Mouse (Mus musculus) CH12.LX (cell line): ENCODE measurements around the gene Hist1h4f. TPM values are rescaled to one million over a fixed set of nuclear protein-coding genes. Genes with fewer than 3 reads are reported as not detected.
A peak's percentile ranks its signal among the peaks of the same experiment; 100 is the strongest.

Source experiments
- DNase-seq: peaks from one replicate; pipeline ENCODE4 v3.0.0-alpha.2; 2013; ENCODE audit errors: extremely low read depth
- H3K27ac ChIP-seq: 2 replicates; pipeline ENCODE4 v1.5.1; 2012; ENCODE audit warnings: low read depth, mild to moderate bottlenecking, control low read depth, moderate library complexity; ENCODE audit not compliant: insufficient read depth
- H3K27me3 ChIP-seq: replicated peaks from 2 replicates; pipeline ENCODE3; 2012; ENCODE audit warnings: inconsistent platforms
- H3K36me3 ChIP-seq, 2 experiments: replicated peaks in 1 of 2; 2 replicates each; pipeline versions ENCODE3 to v1.6.1; 2012; ENCODE audit warnings: inconsistent platforms in 1 of 2, low read length in 1 of 2, mild to moderate bottlenecking in 1 of 2, mixed read lengths in 1 of 2, moderate library complexity in 1 of 2; ENCODE audit not compliant: control insufficient read depth in 1 of 2, insufficient read depth in 1 of 2
- H3K4me1 ChIP-seq, 2 experiments: 2 replicates each; pipeline ENCODE4 v1.6.1; 2012; ENCODE audit warnings: inconsistent platforms in 1 of 2, moderate library complexity in 1 of 2; ENCODE audit not compliant: insufficient read depth in 2 of 2, control insufficient read depth in 1 of 2
- H3K4me2 ChIP-seq: 2 replicates; pipeline ENCODE4 v1.6.1; 2012; ENCODE audit warnings: low read depth, mild to moderate bottlenecking, control low read depth; ENCODE audit not compliant: poor library complexity, insufficient read depth, severe bottlenecking
- H3K4me3 ChIP-seq, 3 experiments: fragments of 150-350 bp in 1 of 3; sonication (generic) in 1 of 3; replicated peaks in 1 of 3; 2 replicates each; pipeline versions ENCODE3 to v1.5.1; 2011 to 2012; ENCODE audit warnings: low read depth in 2 of 3, low read length in 2 of 3, mild to moderate bottlenecking in 2 of 3, moderate library complexity in 2 of 3, control low read depth in 1 of 3, improper control_type of control experiment in 1 of 3, inconsistent platforms in 1 of 3, mixed read lengths in 1 of 3; ENCODE audit not compliant: poor library complexity in 1 of 3
- H3K79me2 ChIP-seq: replicated peaks from 2 replicates; pipeline ENCODE4 v1.6.1; 2012; ENCODE audit warnings: mild to moderate bottlenecking, moderate library complexity; ENCODE audit not compliant: control insufficient read depth, poor library complexity, insufficient read depth, severe bottlenecking; ENCODE audit errors: extremely low read depth
- H3K9ac ChIP-seq: 2 replicates; pipeline ENCODE4 v1.6.1; 2012; ENCODE audit warnings: low read depth, mild to moderate bottlenecking, control low read depth, moderate library complexity; ENCODE audit not compliant: insufficient read depth
- H3K9me3 ChIP-seq: replicated peaks from 2 replicates; pipeline ENCODE3; 2012; ENCODE audit warnings: low read length, inconsistent platforms, mixed read lengths
- BHLHE40 ChIP-seq: IDR thresholded peaks from 2 replicates; pipeline ENCODE4 v1.6.1; 2011; ENCODE audit warnings: mild to moderate bottlenecking, low read depth, low read length, improper control_type of control experiment
- CHD1 ChIP-seq: IDR thresholded peaks from 2 replicates; pipeline ENCODE4 v1.6.1; 2012; ENCODE audit warnings: low read depth, low read length, improper control_type of control experiment, inconsistent platforms
- CHD2 ChIP-seq: IDR thresholded peaks from 2 replicates; pipeline ENCODE4 v1.6.1; 2011; ENCODE audit warnings: low read length, improper control_type of control experiment
- CTCF ChIP-seq, 2 experiments: IDR thresholded peaks in 1 of 2; conservative IDR thresholded peaks in 1 of 2; 2 replicates each; pipeline ENCODE4 v1.5.1; 2011 to 2012; ENCODE audit warnings: low read depth in 2 of 2, low read length in 2 of 2, improper control_type of control experiment in 1 of 2, inconsistent platforms in 1 of 2, mild to moderate bottlenecking in 1 of 2, moderate library complexity in 1 of 2
- E2F4 ChIP-seq: IDR thresholded peaks from 2 replicates; pipeline ENCODE4 v1.6.1; 2011; ENCODE audit warnings: low read depth, low read length, improper control_type of control experiment; ENCODE audit not compliant: insufficient replicate concordance
- ELF1 ChIP-seq: IDR thresholded peaks from 2 replicates; pipeline ENCODE4 v1.6.1; 2014; ENCODE audit warnings: low read depth, mild to moderate bottlenecking, inconsistent platforms, low read length, improper control_type of control experiment
- EP300 ChIP-seq: IDR thresholded peaks from 2 replicates; pipeline ENCODE4 v1.6.1; 2011; ENCODE audit warnings: low read length, improper control_type of control experiment
- ETS1 ChIP-seq: conservative IDR thresholded peaks from 2 replicates; pipeline ENCODE4 v1.6.1; 2012; ENCODE audit warnings: low read depth, mild to moderate bottlenecking, inconsistent platforms, low read length, improper control_type of control experiment, moderate library complexity
- GABPA ChIP-seq: IDR thresholded peaks from 2 replicates; pipeline ENCODE4 v1.6.1; 2012; ENCODE audit warnings: low read depth, low read length, improper control_type of control experiment, inconsistent platforms; ENCODE audit not compliant: insufficient replicate concordance
- HCFC1 ChIP-seq: IDR thresholded peaks from 2 replicates; pipeline ENCODE4 v1.6.1; 2012; ENCODE audit warnings: low read depth, mild to moderate bottlenecking, inconsistent platforms, low read length, improper control_type of control experiment
- IRF4 ChIP-seq: IDR thresholded peaks from 2 replicates; pipeline ENCODE4 v1.6.1; 2014; ENCODE audit warnings: low read depth, mild to moderate bottlenecking, inconsistent platforms, low read length, improper control_type of control experiment
- JUN ChIP-seq: IDR thresholded peaks from 2 replicates; pipeline ENCODE4 v1.6.1; 2011; ENCODE audit warnings: low read depth, mild to moderate bottlenecking, low read length, improper control_type of control experiment, moderate library complexity; ENCODE audit not compliant: insufficient read depth
- JUND ChIP-seq: conservative IDR thresholded peaks from 2 replicates; pipeline ENCODE4 v1.6.1; 2011; ENCODE audit warnings: low read depth, low read length, improper control_type of control experiment
- KAT2A ChIP-seq: IDR thresholded peaks from 2 replicates; pipeline ENCODE4 v1.6.1; 2012; ENCODE audit warnings: low read length, improper control_type of control experiment, inconsistent platforms; ENCODE audit not compliant: insufficient replicate concordance
- MAFK ChIP-seq: IDR thresholded peaks from 2 replicates; pipeline ENCODE4 v1.6.1; 2011; ENCODE audit warnings: low read length, improper control_type of control experiment; ENCODE audit not compliant: insufficient replicate concordance
- MAX ChIP-seq: IDR thresholded peaks from 2 replicates; pipeline ENCODE4 v1.6.1; 2011; ENCODE audit warnings: low read length, improper control_type of control experiment
- MAZ ChIP-seq: IDR thresholded peaks from 2 replicates; pipeline ENCODE4 v1.6.1; 2012; ENCODE audit warnings: low read depth, mild to moderate bottlenecking, inconsistent platforms, low read length, improper control_type of control experiment, moderate library complexity
- MEF2A ChIP-seq: IDR thresholded peaks from 2 replicates; pipeline ENCODE4 v1.6.1; 2014; ENCODE audit warnings: low read depth, mild to moderate bottlenecking, inconsistent platforms, low read length, improper control_type of control experiment, borderline replicate concordance
- MXI1 ChIP-seq: IDR thresholded peaks from 2 replicates; pipeline ENCODE4 v1.6.1; 2011; ENCODE audit warnings: mild to moderate bottlenecking, low read depth, low read length, improper control_type of control experiment
- MYC ChIP-seq: IDR thresholded peaks from 2 replicates; pipeline ENCODE4 v1.6.1; 2011; ENCODE audit warnings: low read depth, mild to moderate bottlenecking, improper control_type of control experiment, low read length
- NELFE ChIP-seq: IDR thresholded peaks from 2 replicates; pipeline ENCODE4 v1.6.1; 2011; ENCODE audit warnings: low read depth, low read length, improper control_type of control experiment
- NRF1 ChIP-seq: IDR thresholded peaks from 2 replicates; pipeline ENCODE4 v1.6.1; 2014; ENCODE audit warnings: low read depth, mild to moderate bottlenecking, inconsistent platforms, low read length, improper control_type of control experiment, moderate library complexity
- PAX5 ChIP-seq: IDR thresholded peaks from 2 replicates; pipeline ENCODE4 v1.6.1; 2012; ENCODE audit warnings: low read length, inconsistent platforms, mixed read lengths
- POLR2A ChIP-seq: IDR thresholded peaks from 2 replicates; pipeline ENCODE4 v1.6.1; 2011; ENCODE audit warnings: low read depth, mild to moderate bottlenecking, improper control_type of control experiment, low read length
- POLR2AphosphoS2 ChIP-seq: IDR thresholded peaks from 2 replicates; pipeline ENCODE4 v1.6.1; 2011; ENCODE audit warnings: low read depth, low read length, improper control_type of control experiment
- RAD21 ChIP-seq: IDR thresholded peaks from 2 replicates; pipeline ENCODE4 v1.6.1; 2011; ENCODE audit warnings: low read depth, mild to moderate bottlenecking, low read length, improper control_type of control experiment, moderate library complexity
- RCOR1 ChIP-seq: conservative IDR thresholded peaks from 2 replicates; pipeline ENCODE4 v1.6.1; 2012; ENCODE audit warnings: low read depth, mild to moderate bottlenecking, inconsistent platforms, low read length, improper control_type of control experiment
- SIN3A ChIP-seq: IDR thresholded peaks from 2 replicates; pipeline ENCODE4 v1.6.1; 2012; ENCODE audit warnings: low read length, improper control_type of control experiment, inconsistent platforms
- SMC3 ChIP-seq: IDR thresholded peaks from 2 replicates; pipeline ENCODE4 v1.6.1; 2011; ENCODE audit warnings: low read depth, low read length, improper control_type of control experiment
- TBP ChIP-seq: conservative IDR thresholded peaks from 2 replicates; pipeline ENCODE4 v1.6.1; 2011; ENCODE audit warnings: low read depth, low read length, improper control_type of control experiment
- TCF12 ChIP-seq: IDR thresholded peaks from 2 replicates; pipeline ENCODE4 v1.6.1; 2014; ENCODE audit warnings: low read depth, mild to moderate bottlenecking, inconsistent platforms, low read length, improper control_type of control experiment
- UBTF ChIP-seq: IDR thresholded peaks from 2 replicates; pipeline ENCODE4 v1.6.1; 2012; ENCODE audit warnings: low read depth, mild to moderate bottlenecking, inconsistent platforms, low read length, improper control_type of control experiment, moderate library complexity
- USF1 ChIP-seq: IDR thresholded peaks from 2 replicates; pipeline ENCODE4 v1.6.1; 2014; ENCODE audit warnings: low read depth, mild to moderate bottlenecking, inconsistent platforms, low read length, improper control_type of control experiment
- USF2 ChIP-seq: conservative IDR thresholded peaks from 2 replicates; pipeline ENCODE4 v1.6.1; 2011; ENCODE audit warnings: low read depth, low read length, improper control_type of control experiment
- ZC3H11A ChIP-seq: IDR thresholded peaks from 2 replicates; pipeline ENCODE4 v1.6.1; 2012; ENCODE audit warnings: low read depth, mild to moderate bottlenecking, inconsistent platforms, low read length, improper control_type of control experiment
- ZKSCAN1 ChIP-seq: IDR thresholded peaks from 2 replicates; pipeline ENCODE4 v1.6.1; 2012; ENCODE audit warnings: low read depth, inconsistent platforms, low read length, improper control_type of control experiment, borderline replicate concordance
- ZMIZ1 ChIP-seq: IDR thresholded peaks from 2 replicates; pipeline ENCODE4 v1.6.1; 2012; ENCODE audit warnings: low read depth, mild to moderate bottlenecking, inconsistent platforms, low read length, improper control_type of control experiment
- ZNF384 ChIP-seq: IDR thresholded peaks from 2 replicates; pipeline ENCODE4 v1.6.1; 2012; ENCODE audit warnings: low read depth, low read length, improper control_type of control experiment, inconsistent platforms
- dilution Hi-C: fragments of 300-500 bp; cut with MboI; formaldehyde crosslinking; loops from 2 replicates; pipeline ENCODE4 v1.14.3; 2020; ENCODE audit warnings: low sequenced_read_pairs; ENCODE audit not compliant: extremely low pct_unique_long_range_greater_than_20kb, extremely low pct_ligation_motif_present
- in situ Hi-C: fragments of 300-500 bp; cut with MboI; formaldehyde crosslinking; loops from 3 replicates; pipeline ENCODE4 v1.14.3; 2019; ENCODE audit warnings: low sequenced_read_pairs, low pct_ligation_motif_present, low pct_unique_long_range_greater_than_20kb, mixed read lengths
- polyA plus RNA-seq: library from polyadenylated mRNA; unstranded; fragments of >175 nt; gene quantifications from 2 replicates; pipeline ENCODE4 v1.2.1, GENCODE M21; 2012; ENCODE audit warnings: low read depth; ENCODE audit not compliant: insufficient read length
- total RNA-seq, 2 experiments: library from RNA; depleted of rRNA; stranded (reverse); fragments of 300-350 nt in 1 of 2; fragments of >200 nt in 1 of 2; gene quantifications; 2 replicates each; pipeline ENCODE4 v1.2.3; 2012 to 2014

Gene Hist1h4f
- total and polyA plus RNA-seq, 3 experiments, result 9.0 to 4,902 (median 27.1) TPM

- Histone ChIP-seq H3K27ac (peak within 1 kb of the TSS; percentile 92), H3K4me1 (peaks cover 3 to 40% of the 10 kb centered on the region in 2 experiments), H3K79me2 (no peaks in the 10 kb centered on the region), H3K9me3 (no peaks in the 10 kb centered on the region), H3K4me2 (peak within 1 kb of the TSS; percentile 69), H3K9ac (peak within 1 kb of the TSS; percentile 43), H3K4me3 (peak within 1 kb of the TSS; percentile 35 to 65 (median 39)), H3K36me3 (no peaks in the 10 kb centered on the region), H3K27me3 (no peaks in the 10 kb centered on the region)
- DNase-seq, result peak; percentile 97
- dilution Hi-C loops (no loop called here), in situ Hi-C loops (no loop called here)
- TF ChIP-seq E2F4, result peak; percentile 99
- no peak for TF ChIP-seq CTCF (conservative IDR thresholded peaks at IDR 0.05 in 1 of 2, IDR thresholded peaks at IDR 0.05 in 1 of 2; ENCODE audit: low read depth in 2 of 2, low read length in 2 of 2)
- TF ChIP-seq MAZ, result 0 out of 2 replicates have a peak, but pooled peaks have one; percentile 66
- TF ChIP-seq PAX5, result no peak
- peak; percentile 99 for TF ChIP-seq POLR2A
- TF ChIP-seq SMC3, result no peak; the same call in 1 of the 2 replicates
- no peak for TF ChIP-seq JUN
- no peak for TF ChIP-seq JUND
- no peak for TF ChIP-seq ZC3H11A
- TF ChIP-seq ZMIZ1, result peak; percentile 100
- TF ChIP-seq CHD1, result peak; percentile 83
- TF ChIP-seq NELFE, result peak; percentile 100
- no peak; the same call in 1 of the 2 replicates for TF ChIP-seq MXI1
- TF ChIP-seq GABPA, result peak; percentile 6; the same call in 1 of the 2 replicates
- TF ChIP-seq IRF4, result peak; percentile 70
- TF ChIP-seq KAT2A, result 0 out of 2 replicates have a peak, but pooled peaks have one; percentile 42
- TF ChIP-seq MYC, result no peak
- TF ChIP-seq ZKSCAN1, result no peak
- peak; percentile 44; the same call in 1 of the 2 replicates for TF ChIP-seq USF2
- peak; percentile 100 for TF ChIP-seq POLR2AphosphoS2
- peak; percentile 95 for TF ChIP-seq RCOR1
- peak; percentile 74; the same call in 1 of the 2 replicates for TF ChIP-seq MEF2A
- TF ChIP-seq HCFC1, result peak; percentile 85
- no peak; the same call in 1 of the 2 replicates for TF ChIP-seq CHD2
- no peak for TF ChIP-seq ZNF384
- 0 out of 2 replicates have a peak, but pooled peaks have one; percentile 19 for TF ChIP-seq ETS1
- TF ChIP-seq EP300, result no peak
- peak; percentile 99 for TF ChIP-seq TBP
- peak; percentile 99 for TF ChIP-seq UBTF
- peak; percentile 35 for TF ChIP-seq NRF1
- TF ChIP-seq MAX, result peak; percentile 33; the same call in 1 of the 2 replicates
- peak; percentile 52 for TF ChIP-seq ELF1
- TF ChIP-seq BHLHE40, result peak; percentile 56
- TF ChIP-seq RAD21, result no peak
- TF ChIP-seq USF1, result no peak
- peak; percentile 96 for TF ChIP-seq TCF12
- no peak for TF ChIP-seq MAFK
- peak; percentile 92; the same call in 1 of the 2 replicates for TF ChIP-seq SIN3A
Measured at GRCm38 (mm10) chr13:23581408-23582218, 30.2 kb upstream of the Hist1h4f start, which contains the start of gene Hist1h4d. TSS of gene Hist1h4d (plus strand) at chr13:23581598.
